Mouse (Mus musculus): Measurements from ENCODE around the gene Ptprs. TPM values are rescaled to one million over a fixed set of nuclear protein-coding genes. Genes with fewer than 3 reads are reported as not detected.

Gene Ptprs
- polyA plus RNA-seq, 1 experiment from 2014 or later = 15.7 TPM

- H3K27me3 ChIP-seq (replicated peaks; ENCODE audit: control insufficient read depth, insufficient read depth, low read length) = peaks cover 57% of the 10 kb centered on the region
Measured at GRCm38 (mm10) chr17:56474831-56475581, 1.3 kb downstream of the Ptprs start.

DNA sequence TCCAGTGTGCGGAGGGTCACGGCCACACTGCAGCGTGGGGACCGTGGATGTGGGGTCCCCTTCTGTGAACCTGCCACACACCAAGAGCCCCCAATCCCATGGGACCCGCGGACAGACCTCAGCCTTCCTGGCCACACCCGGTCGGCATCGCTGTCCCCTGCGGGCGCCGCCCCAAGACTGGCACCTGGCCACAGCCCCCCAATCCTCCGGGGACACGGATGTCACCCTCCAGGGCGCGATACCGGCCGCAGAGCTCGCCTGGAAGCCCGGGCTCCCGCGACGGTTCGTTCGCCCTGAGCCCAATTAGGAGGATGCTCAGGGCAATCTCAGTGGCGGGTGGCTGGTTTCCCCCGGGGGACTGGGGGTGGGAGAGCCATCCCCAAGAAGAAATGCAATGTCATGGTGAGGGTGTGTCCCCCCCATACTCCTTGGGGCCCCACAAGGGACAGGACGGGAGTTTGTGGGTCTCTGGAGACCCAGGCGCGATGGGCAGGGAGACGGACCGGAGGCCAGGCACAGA, 1.9 kb downstream of the Ptprs start:
- Histone ChIP-seq H3K4me2 (replicated peaks; ENCODE audit: low read depth) (peak overlapping the region; percentile 80), H3K9ac (ENCODE audit: low read depth, low read length) (0 out of 2 replicates have a peak overlapping the region, but pooled peaks have one; percentile 17), H3K27ac (ENCODE audit: low read depth, low read length) (no peak overlapping the region), H3K4me1 (replicated peaks; ENCODE audit: control insufficient read depth, insufficient read depth, low read length) (0 out of 2 replicates have a peak, but pooled peaks cover 7% of the 10 kb centered on the region), H3K36me3 (ENCODE audit: control insufficient read depth, insufficient read depth) (no peaks in the 10 kb centered on the region), H3K27me3 (replicated peaks; ENCODE audit: control insufficient read depth, insufficient read depth, low read length) (peaks cover 57% of the 10 kb centered on the region), H3K4me3 (ENCODE audit: low read depth, low read length) (peak overlapping the region; percentile 59), H3K9me3 (ENCODE audit: control insufficient read depth) (no peaks in the 10 kb centered on the region)
- no peak for TF ChIP-seq CTCF (IDR thresholded peaks at IDR 0.05; ENCODE audit: low read depth)
- 5% methylated on average over 32 of the region's 32 CpGs for WGBS
- no peak for ATAC-seq

More at GRCm38 (mm10) chr17:56474831-56475581, 1.3 kb downstream of the Ptprs start:
- peak overlapping the region; percentile 59 for H3K4me3 ChIP-seq (ENCODE audit: low read depth, low read length)
- H3K27ac ChIP-seq (ENCODE audit: low read depth, low read length) = no peak overlapping the region
- H3K4me1 ChIP-seq (replicated peaks; ENCODE audit: control insufficient read depth, insufficient read depth, low read length) = 0 out of 2 replicates have a peak, but pooled peaks cover 7% of the 10 kb centered on the region
- H3K9me3 ChIP-seq (ENCODE audit: control insufficient read depth) = no peaks in the 10 kb centered on the region
- ATAC-seq = no peak
- H3K4me2 ChIP-seq (replicated peaks; ENCODE audit: low read depth) = peak overlapping the region; percentile 80
- no peak for TF ChIP-seq CTCF (IDR thresholded peaks at IDR 0.05; ENCODE audit: low read depth)
- H3K36me3 ChIP-seq (ENCODE audit: control insufficient read depth, insufficient read depth) = no peaks in the 10 kb centered on the region
- 2% methylated on average over 24 of the region's 24 CpGs for WGBS
- H3K9ac ChIP-seq (ENCODE audit: low read depth, low read length) = peak overlapping the region; percentile 59; the same call in 1 of the 2 replicates

- no peak for ATAC-seq
- Histone ChIP-seq H3K4me2 (replicated peaks; ENCODE audit: low read depth) (peak overlapping the region; percentile 80), H3K27me3 (replicated peaks; ENCODE audit: control insufficient read depth, insufficient read depth, low read length) (peaks cover 57% of the 10 kb centered on the region), H3K27ac (ENCODE audit: low read depth, low read length) (no peak overlapping the region), H3K4me3 (ENCODE audit: low read depth, low read length) (peak overlapping the region; percentile 59), H3K4me1 (replicated peaks; ENCODE audit: control insufficient read depth, insufficient read depth, low read length) (0 out of 2 replicates have a peak, but pooled peaks cover 7% of the 10 kb centered on the region), H3K9me3 (ENCODE audit: control insufficient read depth) (no peaks in the 10 kb centered on the region), H3K36me3 (ENCODE audit: control insufficient read depth, insufficient read depth) (no peaks in the 10 kb centered on the region), H3K9ac (ENCODE audit: low read depth, low read length) (no peak overlapping the region)
- WGBS = 7% methylated on average over 11 of the region's 11 CpGs
- TF ChIP-seq CTCF (IDR thresholded peaks at IDR 0.05; ENCODE audit: low read depth) = no peak
Measured at GRCm38 (mm10) chr17:56473611-56473905, 2.7 kb downstream of the Ptprs start.

- WGBS = 5% methylated on average over 50 of the region's 50 CpGs
- Histone ChIP-seq H3K27ac (ENCODE audit: low read depth, low read length) (no peak overlapping the region), H3K9ac (ENCODE audit: low read depth, low read length) (peak overlapping the region; percentile 31; the same call in 1 of the 2 replicates), H3K36me3 (ENCODE audit: control insufficient read depth, insufficient read depth) (no peaks in the 10 kb centered on the region), H3K4me3 (ENCODE audit: low read depth, low read length) (peak overlapping the region; percentile 59), H3K4me1 (replicated peaks; ENCODE audit: control insufficient read depth, insufficient read depth, low read length) (0 out of 2 replicates have a peak, but pooled peaks cover 7% of the 10 kb centered on the region), H3K9me3 (ENCODE audit: control insufficient read depth) (no peaks in the 10 kb centered on the region), H3K27me3 (replicated peaks; ENCODE audit: control insufficient read depth, insufficient read depth, low read length) (peaks cover 57% of the 10 kb centered on the region), H3K4me2 (replicated peaks; ENCODE audit: low read depth) (peak overlapping the region; percentile 80)
- ATAC-seq = 0 out of 2 replicates have a peak, but pooled peaks have one; percentile 19
- peak; percentile 63 for TF ChIP-seq CTCF (IDR thresholded peaks at IDR 0.05; ENCODE audit: low read depth)
Measured at GRCm38 (mm10) chr17:56472733-56473610, 3.3 kb downstream of the Ptprs start.

- no peak for TF ChIP-seq CTCF (IDR thresholded peaks at IDR 0.05; ENCODE audit: low read depth)
- peaks cover 50% of the 10 kb centered on the region for H3K27me3 ChIP-seq (replicated peaks; ENCODE audit: control insufficient read depth, insufficient read depth, low read length)
- peak overlapping the region; percentile 80; the same call in 1 of the 2 replicates for H3K4me2 ChIP-seq (replicated peaks; ENCODE audit: low read depth)
- ATAC-seq = no peak
- H3K36me3 ChIP-seq (ENCODE audit: control insufficient read depth, insufficient read depth) = no peaks in the 10 kb centered on the region
- H3K4me3 ChIP-seq (ENCODE audit: low read depth, low read length) = 0 out of 2 replicates have a peak overlapping the region, but pooled peaks have one; percentile 59
- H3K27ac ChIP-seq (ENCODE audit: low read depth, low read length) = no peak overlapping the region
- 21% methylated on average over 16 of the region's 16 CpGs for WGBS
- H3K9me3 ChIP-seq (ENCODE audit: control insufficient read depth) = no peaks in the 10 kb centered on the region
- no peak overlapping the region for H3K9ac ChIP-seq (ENCODE audit: low read depth, low read length)
- 0 out of 2 replicates have a peak, but pooled peaks cover 7% of the 10 kb centered on the region for H3K4me1 ChIP-seq (replicated peaks; ENCODE audit: control insufficient read depth, insufficient read depth, low read length)
Measured at GRCm38 (mm10) chr17:56472121-56472520, 4.2 kb downstream of the Ptprs start.

GRCm38 (mm10) chr17:56471136-56471535, 5.1 kb downstream of the Ptprs start:
- Histone ChIP-seq H3K9me3 (ENCODE audit: control insufficient read depth) (no peaks in the 10 kb centered on the region), H3K27ac (ENCODE audit: low read depth, low read length) (no peak overlapping the region), H3K9ac (ENCODE audit: low read depth, low read length) (no peak overlapping the region), H3K4me1 (replicated peaks; ENCODE audit: control insufficient read depth, insufficient read depth, low read length) (0 out of 2 replicates have a peak, but pooled peaks cover 7% of the 10 kb centered on the region), H3K27me3 (replicated peaks; ENCODE audit: control insufficient read depth, insufficient read depth, low read length) (peaks cover 48% of the 10 kb centered on the region), H3K4me2 (replicated peaks; ENCODE audit: low read depth) (no peak overlapping the region), H3K36me3 (ENCODE audit: control insufficient read depth, insufficient read depth) (no peaks in the 10 kb centered on the region), H3K4me3 (ENCODE audit: low read depth, low read length) (no peak overlapping the region)
- WGBS = 80% methylated on average over 5 of the region's 5 CpGs
- ATAC-seq = no peak
- no peak for TF ChIP-seq CTCF (IDR thresholded peaks at IDR 0.05; ENCODE audit: low read depth)

All from intestine, postnatal 0 days (tissue).